Mouse (Mus musculus): ENCODE results near the gene Pnma1.

DNA sequence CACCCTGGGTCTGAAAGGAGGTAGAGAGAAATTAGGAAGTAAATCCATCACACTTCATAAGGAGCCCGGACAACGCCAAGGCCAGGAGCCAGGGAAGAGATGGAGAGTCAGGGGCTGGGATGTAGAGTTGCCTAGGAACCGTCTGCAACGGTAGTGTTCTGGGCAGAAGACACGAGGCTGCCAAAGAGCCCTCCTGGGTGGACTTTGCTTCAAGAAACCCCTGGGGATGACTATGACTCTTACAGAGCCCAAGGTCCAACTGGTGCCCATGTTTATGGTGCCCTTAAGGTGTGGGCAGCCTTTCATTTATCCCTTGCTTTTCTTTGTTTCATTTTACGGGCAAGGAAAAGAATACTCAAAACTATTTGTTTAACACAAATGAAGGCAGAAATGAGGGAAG is 33.7 kb upstream of the Pnma1 start:
- TF ChIP-seq EP300 (optimal IDR thresholded peaks at IDR 0.05) (no peak), CTCF (IDR thresholded peaks at IDR 0.05; ENCODE audit: low read depth) (no peak)

Measured in stomach, postnatal 0 days (tissue).